ENCODE assay signal across 8 mouse cellular contexts in genomic region chr10:69212542-69213440, GRCm38 (mm10). TPM values are rescaled to one million over a fixed set of nuclear protein-coding genes. Genes with fewer than 3 reads are reported as not detected.
DNase-seq lines count a peak whose midpoint lies in the region; ATAC-seq lines count a peak whose summit lies in the region.

Gene A930033H14Rik, minus strand, starts transcription at chr10:69213098.

- peak; percentile 90 for ATAC-seq in hindbrain, embryonic 14.5 days (ENCODE audit: low FRiP score)

- 0 out of 2 replicates have a peak, but pooled peaks cover 2% of the 10 kb centered on the region for H3K9me3 ChIP-seq in hindbrain, embryonic 14.5 days (ENCODE audit: control insufficient read depth, low read length)

- H3K4me1 ChIP-seq in hindbrain, embryonic 14.5 days (replicated peaks; ENCODE audit: control insufficient read depth, insufficient read depth, low read length) = peaks cover 20% of the 10 kb centered on the region

- H3K27me3 ChIP-seq in hindbrain, embryonic 14.5 days (ENCODE audit: control insufficient read depth, insufficient read depth, low read length) = no peaks in the 10 kb centered on the region

- peak; percentile 90 for DNase-seq in Muller cell, postnatal 12 days (ENCODE audit: inconsistent ontology term)
- DNase-seq in cerebellum, postnatal 14 days = peak; percentile 79 to 82
- peak; percentile 71 to 75 for DNase-seq in frontal cortex, postnatal 36 days (ENCODE audit: low spot score in 2 of 2)
- DNase-seq in hindbrain, embryonic 14.5 days (ENCODE audit: low spot score) = peak; percentile 79
- peak; percentile 68 to 71 for DNase-seq in layer of hippocampus, postnatal 36 days
- DNase-seq in lung, postnatal 25 days (ENCODE audit: low spot score) = peak; percentile 86
- peak; percentile 87 for DNase-seq in ovary, postnatal 36 days (ENCODE audit: low spot score)
- DNase-seq in thymus, postnatal 10 days (ENCODE audit: low spot score in 2 of 2) = peak; percentile 10 to 28

- H3K9ac ChIP-seq in hindbrain, embryonic 14.5 days = peak within 1 kb of the TSS; percentile 97

- peak within 1 kb of the TSS; percentile 85 for H3K4me3 ChIP-seq in hindbrain, embryonic 14.5 days (replicated peaks; ENCODE audit: low read length)

- H3K27ac ChIP-seq in hindbrain, embryonic 14.5 days = peak within 1 kb of the TSS; percentile 98

- peak within 1 kb of the TSS; percentile 93 for H3K4me2 ChIP-seq in hindbrain, embryonic 14.5 days (replicated peaks)

- peaks cover 6% of the 10 kb centered on the region; the same call in 1 of the 2 replicates for H3K36me3 ChIP-seq in hindbrain, embryonic 14.5 days (replicated peaks; ENCODE audit: control insufficient read depth, insufficient read depth)

- under 1% methylated on average over 74 of the region's 84 CpGs for WGBS in hindbrain, embryonic 14.5 days

RNA-seq across cellular contexts. Expression of gene A930033H14Rik, which starts in this region (rescaled TPM):
- 0.89 and 2.0 TPM in 2 replicates for polyA plus RNA-seq in hindbrain, embryonic 14.5 days (2014; fragmentation: Nextera tagmentation; extraction: Ambion mirVana)
- total RNA-seq in layer of hippocampus, postnatal 36 days (2021) = 1 to 10 TPM; 2.7 TPM

Comparison
In these comparisons a context has a peak if more than half of its experiments do, and no peak if none do; other contexts are left out.
1. Peak in every context shown above with its lines: DNase-seq, ATAC-seq, H3K4me3 ChIP-seq and H3K27ac ChIP-seq.
2. DNase-seq: peak in every context shown above with its lines; median percentile 90 in Muller cell, postnatal 12 days; 87 in ovary, postnatal 36 days; 86 in lung, postnatal 25 days; 80 in cerebellum, postnatal 14 days; 79 in hindbrain, embryonic 14.5 days; 73 in frontal cortex, postnatal 36 days; 70 in layer of hippocampus, postnatal 36 days; 19 in thymus, postnatal 10 days.